Mouse (Mus musculus) midbrain, embryonic 16.5 days (tissue): Measurements from ENCODE around the gene Rnase10. TPM values are rescaled to one million over a fixed set of nuclear protein-coding genes. Genes with fewer than 3 reads are reported as not detected.
"Not testable (repeated sequence)": the region's sequence is repeated elsewhere in the genome, so short reads cannot be mapped to it uniquely, and the experiment has no call there.

Source experiments
- ATAC-seq: fragments of 200-750 bp; cut with Nextera tagmentation; 2 replicates; pipeline ENCODE4 v1.8.0; 2017; ENCODE audit warnings: moderate TSS enrichment
- H3K27ac ChIP-seq: fragments of 300-500 bp; sonication (generic); 2 replicates; pipeline ENCODE4 v1.5.1; 2014; ENCODE audit warnings: mild to moderate bottlenecking, low read length, mixed read lengths
- H3K27me3 ChIP-seq: fragments of 300-500 bp; sonication (generic); 2 replicates; pipeline ENCODE4 v1.6.1; 2014; ENCODE audit warnings: low read depth, low read length, mixed read lengths; ENCODE audit not compliant: control insufficient read depth, insufficient read depth
- H3K36me3 ChIP-seq: fragments of 300-500 bp; sonication (generic); 2 replicates; pipeline ENCODE4 v1.6.1; 2014; ENCODE audit warnings: mild to moderate bottlenecking, low read length, moderate library complexity, mixed read lengths; ENCODE audit not compliant: control insufficient read depth, insufficient read depth
- H3K4me1 ChIP-seq: fragments of 300-500 bp; sonication (generic); 2 replicates; pipeline ENCODE4 v1.6.1; 2014; ENCODE audit warnings: mild to moderate bottlenecking, low read length, mixed read lengths; ENCODE audit not compliant: control insufficient read depth, insufficient read depth
- H3K4me2 ChIP-seq: fragments of 300-500 bp; sonication (generic); 2 replicates; pipeline ENCODE4 v1.6.1; 2014; ENCODE audit warnings: mild to moderate bottlenecking, low read length, mixed read lengths
- H3K4me3 ChIP-seq: fragments of 300-500 bp; sonication (generic); 2 replicates; pipeline ENCODE4 v1.5.1; 2014; ENCODE audit warnings: low read depth, mild to moderate bottlenecking, low read length, moderate library complexity, mixed read lengths
- H3K9ac ChIP-seq: fragments of 300-500 bp; sonication (generic); 2 replicates; pipeline ENCODE4 v1.6.1; 2014; ENCODE audit warnings: low read depth, low read length, mixed read lengths
- H3K9me3 ChIP-seq: fragments of 300-500 bp; sonication (generic); replicated peaks from 2 replicates; pipeline ENCODE4 v1.6.1; 2014; ENCODE audit warnings: mild to moderate bottlenecking, low read length, mixed read lengths; ENCODE audit not compliant: control insufficient read depth, poor library complexity, severe bottlenecking
- WGBS: fragments of 180-500 bp; shearing (Covaris S2); extraction: QIAGEN DNeasy Blood & Tissue Kit; methylation state at CpG from one replicate; pipeline ENCODE4 v1.1.7; 2014; 5-methylcytosine and 5-hydroxymethylcytosine counted together
- polyA plus RNA-seq: library from polyadenylated mRNA; unstranded; fragments of >200 nt; fragmentation: Nextera tagmentation; extraction: Ambion mirVana; gene quantifications from 2 replicates; pipeline ENCODE4 v1.2.1, GENCODE M21; 2015

Gene Rnase10
- polyA plus RNA-seq, 1 experiment from 2014 or later: not detected

DNA sequence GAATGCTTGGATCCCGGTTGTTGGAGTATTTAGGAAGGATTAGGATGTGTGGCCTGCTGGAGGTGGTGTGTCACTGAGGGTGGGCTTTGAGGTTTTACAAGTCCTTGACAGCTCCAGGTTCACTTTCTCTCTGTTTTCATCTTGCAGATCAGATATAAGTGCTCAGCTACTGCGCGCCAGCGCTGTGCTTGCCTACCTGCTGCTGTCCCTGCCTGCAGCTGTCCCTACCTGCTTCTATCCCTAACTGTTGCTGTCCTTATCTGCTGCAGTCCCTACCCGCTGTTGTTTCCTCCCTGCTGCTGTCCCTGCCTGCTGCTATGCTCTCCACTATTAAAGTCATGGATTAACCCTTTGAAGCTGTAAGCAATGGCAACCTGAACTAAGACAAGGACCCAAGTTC is 32.5 kb upstream of the Rnase10 start:
- 44% methylated on average over 5 of the region's 5 CpGs for WGBS
- Histone ChIP-seq H3K4me3 (no peak overlapping the region), H3K9ac (no peak overlapping the region), H3K36me3 (no peaks in the 10 kb centered on the region), H3K4me1 (peaks cover 2% of the 10 kb centered on the region; the same call in 1 of the 2 replicates), H3K9me3 (no peaks in the 10 kb centered on the region), H3K27ac (no peak overlapping the region), H3K27me3 (no peaks in the 10 kb centered on the region), H3K4me2 (no peak overlapping the region)
- no peak for ATAC-seq

DNA sequence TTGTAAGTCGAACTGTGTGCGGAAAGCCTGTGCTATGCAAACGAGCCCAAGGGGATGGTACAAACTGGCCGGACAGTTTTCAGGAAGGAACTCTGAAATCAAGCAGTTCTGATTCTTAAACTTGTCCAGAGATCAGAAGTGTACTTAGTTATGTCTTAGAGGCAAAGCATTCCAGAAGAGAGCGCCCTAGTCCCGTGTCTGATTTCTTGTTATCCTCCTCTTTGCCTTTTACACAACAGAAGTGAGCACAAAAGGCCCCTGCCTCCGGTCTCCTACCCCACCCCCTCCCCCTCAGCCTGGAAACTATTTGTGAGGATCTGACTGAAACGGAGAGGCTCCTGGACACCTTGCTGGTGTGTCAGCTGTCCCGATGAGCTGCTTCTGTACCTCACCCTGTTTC is 30.9 kb upstream of the Rnase10 start:
- peaks cover 2% of the 10 kb centered on the region; the same call in 1 of the 2 replicates for H3K4me1 ChIP-seq
- no peaks in the 10 kb centered on the region for H3K27me3 ChIP-seq
- no peak overlapping the region for H3K4me3 ChIP-seq
- H3K9me3 ChIP-seq: no peaks in the 10 kb centered on the region
- H3K4me2 ChIP-seq: no peak overlapping the region
- ATAC-seq: no peak
- H3K9ac ChIP-seq: no peak overlapping the region
- 6% methylated on average over 9 of the region's 9 CpGs for WGBS
- no peaks in the 10 kb centered on the region for H3K36me3 ChIP-seq
- no peak overlapping the region for H3K27ac ChIP-seq

DNA sequence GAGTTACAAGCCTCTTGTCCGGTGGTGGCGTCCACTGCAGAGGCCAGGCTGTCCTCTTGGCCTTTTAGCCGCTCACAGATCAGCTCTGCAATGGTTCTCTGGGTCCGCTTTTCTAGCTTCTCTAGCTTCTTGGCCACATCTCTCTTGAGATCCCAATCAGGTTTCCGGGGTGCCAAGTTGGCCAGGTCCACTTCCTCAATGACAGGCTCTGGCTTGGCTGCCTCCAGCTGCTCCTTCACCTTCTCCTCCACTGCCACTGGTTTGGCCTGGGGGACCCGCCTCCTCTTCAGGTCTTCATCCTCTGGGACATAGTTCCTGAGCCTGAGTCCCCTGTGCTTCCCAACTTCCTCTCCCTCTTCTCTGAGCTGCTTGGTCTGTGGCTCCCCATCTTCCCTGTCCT is 29.1 kb upstream of the Rnase10 start:
- not testable (repeated sequence) for H3K27ac ChIP-seq, H3K36me3 ChIP-seq, H3K4me3 ChIP-seq, H3K4me1 ChIP-seq, H3K27me3 ChIP-seq, ATAC-seq, H3K9ac ChIP-seq, H3K4me2 ChIP-seq, H3K9me3 ChIP-seq
- WGBS: 95% methylated on average over 6 of the region's 6 CpGs

DNA sequence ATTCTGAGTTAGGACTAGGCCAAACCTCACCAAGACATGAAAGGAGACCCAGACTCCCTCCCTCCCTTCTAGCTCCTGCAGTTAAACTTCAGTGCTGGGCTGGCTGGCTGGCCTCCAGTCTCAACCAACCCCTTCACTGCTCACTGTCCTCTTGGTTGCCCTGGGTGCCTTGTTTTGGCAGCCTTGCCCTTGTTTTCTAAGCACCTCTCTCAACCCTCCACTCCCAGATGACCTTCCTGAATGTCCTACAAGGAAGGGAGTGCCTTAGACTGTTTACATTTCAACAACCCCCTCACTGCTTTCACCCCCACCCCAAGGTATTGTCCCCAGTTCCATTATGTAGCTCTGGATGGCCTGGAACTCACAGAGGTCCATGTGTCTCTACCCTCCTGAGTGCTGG is 27.9 kb upstream of the Rnase10 start:
- Histone ChIP-seq H3K9me3 (no peaks in the 10 kb centered on the region), H3K36me3 (no peaks in the 10 kb centered on the region), H3K9ac (no peak overlapping the region), H3K4me2 (no peak overlapping the region), H3K27ac (no peak overlapping the region), H3K4me1 (peaks cover 2% of the 10 kb centered on the region; the same call in 1 of the 2 replicates), H3K4me3 (no peak overlapping the region), H3K27me3 (no peaks in the 10 kb centered on the region)
- no peak for ATAC-seq

DNA sequence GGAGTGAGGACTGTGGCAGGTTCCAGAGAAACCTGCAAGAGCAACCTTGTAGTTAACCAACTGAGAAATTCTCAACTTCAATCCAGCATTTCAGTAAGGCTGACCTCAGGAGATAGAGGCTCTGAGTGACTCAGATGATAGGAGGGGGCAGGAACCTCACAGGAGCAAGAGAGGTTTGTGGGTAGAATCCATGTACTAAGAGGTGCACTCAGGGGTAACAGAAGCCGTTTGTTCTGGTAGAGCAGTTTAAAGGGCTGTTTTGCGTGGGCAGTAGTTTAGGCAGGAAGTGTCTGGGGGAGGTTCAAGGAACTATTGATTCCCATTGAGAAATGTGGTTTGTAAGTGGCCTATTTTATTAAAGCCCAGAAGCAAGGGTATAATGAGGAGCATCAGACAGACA is 26.3 kb upstream of the Rnase10 start:
- ATAC-seq: no peak
- Histone ChIP-seq H3K4me1 (peaks cover 2% of the 10 kb centered on the region; the same call in 1 of the 2 replicates), H3K4me2 (no peak overlapping the region), H3K27ac (no peak overlapping the region), H3K36me3 (no peaks in the 10 kb centered on the region), H3K4me3 (no peak overlapping the region), H3K9ac (no peak overlapping the region), H3K9me3 (no peaks in the 10 kb centered on the region), H3K27me3 (no peaks in the 10 kb centered on the region)
- 46% methylated on average over 2 of the region's 2 CpGs for WGBS

DNA sequence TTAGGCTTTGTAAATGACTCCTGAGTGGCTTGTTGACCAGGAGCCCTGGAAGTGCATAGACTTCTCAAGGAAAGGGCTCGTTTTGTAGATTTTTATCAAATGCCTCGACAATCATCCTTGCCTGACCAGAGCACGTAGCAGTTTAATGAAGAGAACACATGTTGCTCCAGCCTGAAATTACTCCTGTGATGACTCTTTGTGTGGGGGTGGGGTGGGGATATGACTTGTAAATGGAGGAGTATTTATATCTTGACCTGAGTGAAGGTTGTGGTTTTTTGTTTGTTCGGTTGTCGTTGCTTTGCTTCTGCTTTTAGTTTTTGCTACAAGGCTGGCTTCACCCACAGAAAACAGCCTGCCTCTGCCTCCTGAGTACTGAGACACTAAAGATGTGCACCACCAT is 25.7 kb upstream of the Rnase10 start:
- Histone ChIP-seq H3K36me3 (no peaks in the 10 kb centered on the region), H3K4me1 (no peaks in the 10 kb centered on the region; the same call in 1 of the 2 replicates), H3K9ac (no peak overlapping the region), H3K9me3 (no peaks in the 10 kb centered on the region), H3K27me3 (no peaks in the 10 kb centered on the region), H3K4me2 (no peak overlapping the region), H3K27ac (no peak overlapping the region), H3K4me3 (no peak overlapping the region)
- 89% methylated on average over 5 of the region's 5 CpGs for WGBS
- no peak for ATAC-seq

DNA sequence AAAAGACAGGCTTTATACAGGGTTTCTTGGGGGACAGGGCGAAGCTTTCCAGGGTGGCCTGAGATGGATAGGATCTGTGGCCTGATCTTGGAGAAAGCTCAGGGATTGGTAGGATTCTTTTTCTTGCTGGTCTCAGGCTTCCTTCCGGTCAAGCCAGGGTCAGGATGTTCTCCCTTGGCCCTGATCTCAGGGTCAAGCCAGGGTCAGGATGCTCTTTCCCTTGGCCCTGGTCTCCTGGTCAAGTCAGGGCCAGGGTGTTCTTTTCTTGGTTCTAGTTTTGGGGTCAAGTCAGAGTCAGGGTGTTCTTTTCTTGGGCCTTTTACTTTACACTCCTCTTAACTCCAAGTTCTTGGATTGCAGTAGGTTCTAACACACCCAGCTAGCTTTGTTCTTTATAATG is 19.9 kb upstream of the Rnase10 start:
- 97% methylated on average over 2 of the region's 2 CpGs for WGBS
- H3K9ac ChIP-seq: no peak overlapping the region
- no peak for ATAC-seq
- H3K27ac ChIP-seq: no peak overlapping the region
- H3K4me1 ChIP-seq: no peaks in the 10 kb centered on the region
- no peaks in the 10 kb centered on the region for H3K9me3 ChIP-seq
- no peaks in the 10 kb centered on the region for H3K27me3 ChIP-seq
- no peaks in the 10 kb centered on the region for H3K36me3 ChIP-seq
- H3K4me2 ChIP-seq: no peak overlapping the region
- H3K4me3 ChIP-seq: no peak overlapping the region

DNA sequence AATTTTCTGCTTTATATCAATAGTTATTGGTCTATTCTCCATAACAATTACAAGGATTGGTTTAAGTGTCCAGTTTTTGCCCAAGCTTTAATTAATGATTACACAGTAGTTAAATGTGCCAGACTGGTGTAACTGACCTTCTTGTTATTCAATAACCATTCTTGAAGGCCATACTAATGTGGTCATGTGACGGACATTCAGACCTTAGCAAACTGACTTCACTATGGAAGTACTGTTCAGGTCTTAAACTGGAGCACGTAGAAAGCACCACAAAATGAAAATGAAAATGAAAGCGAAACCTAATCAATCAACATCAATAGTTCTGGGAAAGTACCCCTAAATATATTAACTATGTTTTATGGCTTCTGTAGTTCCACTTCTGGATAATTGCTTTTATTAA is 16.5 kb upstream of the Rnase10 start:
- Histone ChIP-seq H3K9me3 (no peaks in the 10 kb centered on the region), H3K4me1 (no peaks in the 10 kb centered on the region), H3K36me3 (no peaks in the 10 kb centered on the region), H3K27ac (no peak overlapping the region), H3K4me3 (no peak overlapping the region), H3K27me3 (no peaks in the 10 kb centered on the region), H3K4me2 (no peak overlapping the region), H3K9ac (no peak overlapping the region)
- ATAC-seq: no peak
- 88% methylated on average over 3 of the region's 3 CpGs for WGBS

DNA sequence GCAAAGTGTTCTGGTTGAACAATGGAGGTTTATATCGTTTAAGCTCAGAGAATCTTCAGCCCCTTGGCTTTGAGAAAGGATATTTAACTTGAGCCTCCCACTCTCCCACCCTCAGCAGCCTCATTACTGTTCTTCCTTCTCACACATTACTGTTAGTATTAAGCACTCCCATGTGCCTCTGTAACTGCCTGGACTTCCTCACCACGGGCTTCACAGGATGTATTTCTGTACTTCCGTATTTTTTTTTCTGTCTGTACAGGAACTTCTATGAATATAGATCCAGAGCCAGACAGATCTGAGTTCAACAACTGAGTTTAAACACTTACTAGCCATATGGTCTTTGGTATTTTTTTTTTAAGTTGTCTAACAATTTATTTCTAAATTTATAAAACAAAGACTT is 10.5 kb upstream of the Rnase10 start:
- H3K4me3 ChIP-seq: no peak overlapping the region
- no peaks in the 10 kb centered on the region for H3K4me1 ChIP-seq
- no peak for ATAC-seq
- H3K4me2 ChIP-seq: no peak overlapping the region
- H3K27ac ChIP-seq: no peak overlapping the region
- H3K9me3 ChIP-seq: no peaks in the 10 kb centered on the region
- WGBS: 84% methylated on average over 3 of the region's 3 CpGs
- no peaks in the 10 kb centered on the region for H3K27me3 ChIP-seq
- H3K9ac ChIP-seq: no peak overlapping the region
- H3K36me3 ChIP-seq: no peaks in the 10 kb centered on the region
